Mouse (Mus musculus) right cerebral cortex, adult 2 months (tissue): ENCODE data around the gene Prkg1.

Experiments used
- DNase-seq, 2 experiments: peaks; one replicate each; pipeline ENCODE4 v3.0.0; 2021 to 2022; ENCODE audit warnings: low spot score in 2 of 2

The Prkg1 gene

GRCm38 (mm10) chr19:31065206-31065781 is 699.5 kb downstream of the Prkg1 start:
- no peak for DNase-seq

GRCm38 (mm10) chr19:31064740-31065139 is 700.1 kb downstream of the Prkg1 start:
- DNase-seq: no peak

GRCm38 (mm10) chr19:31046601-31047000 is 718.2 kb downstream of the Prkg1 start:
- DNase-seq: no peak

- no peak for DNase-seq
Measured at GRCm38 (mm10) chr19:31040948-31041847, 723.6 kb downstream of the Prkg1 start.

- no peak for DNase-seq
Measured at GRCm38 (mm10) chr19:31038951-31039350, 725.9 kb downstream of the Prkg1 start.

GRCm38 (mm10) chr19:31031596-31031995 is 733.2 kb downstream of the Prkg1 start:
- DNase-seq: peak; percentile 8 to 14

- no peak for DNase-seq
Measured at GRCm38 (mm10) chr19:31026797-31027196, 738.0 kb downstream of the Prkg1 start.

GRCm38 (mm10) chr19:31011528-31012133 is 753.2 kb downstream of the Prkg1 start:
- DNase-seq: no peak

- DNase-seq: no peak
Measured at GRCm38 (mm10) chr19:30998572-30998971, 766.3 kb downstream of the Prkg1 start.

- no peak for DNase-seq
Measured at GRCm38 (mm10) chr19:30990390-30990789, 774.4 kb downstream of the Prkg1 start.

- DNase-seq: no peak
Measured at GRCm38 (mm10) chr19:30982436-30982835, 782.4 kb downstream of the Prkg1 start.

- no peak for DNase-seq
Measured at GRCm38 (mm10) chr19:30978096-30978495, 786.7 kb downstream of the Prkg1 start.

- DNase-seq: no peak
Measured at GRCm38 (mm10) chr19:30950610-30951009, 814.2 kb downstream of the Prkg1 start.

- DNase-seq: no peak
Measured at GRCm38 (mm10) chr19:30948202-30948601, 816.6 kb downstream of the Prkg1 start.

- DNase-seq: no peak
Measured at GRCm38 (mm10) chr19:30942369-30942992, 822.4 kb downstream of the Prkg1 start.

- DNase-seq: no peak
Measured at GRCm38 (mm10) chr19:30938058-30938457, 826.8 kb downstream of the Prkg1 start.

GRCm38 (mm10) chr19:30931469-30932192 is 833.2 kb downstream of the Prkg1 start:
- no peak for DNase-seq

- no peak for DNase-seq
Measured at GRCm38 (mm10) chr19:30924032-30924431, 840.8 kb downstream of the Prkg1 start.

GRCm38 (mm10) chr19:30902290-30902689 is 862.5 kb downstream of the Prkg1 start:
- DNase-seq: no peak

- no peak for DNase-seq
Measured at GRCm38 (mm10) chr19:30901025-30901424, 863.8 kb downstream of the Prkg1 start.

- peak; percentile 13 to 16 for DNase-seq
Measured at GRCm38 (mm10) chr19:30890377-30890776, 874.5 kb downstream of the Prkg1 start.

- DNase-seq: no peak
Measured at GRCm38 (mm10) chr19:30889851-30890250, 875.0 kb downstream of the Prkg1 start.
